Mouse (Mus musculus) brain, embryonic 14.5 days (tissue): ENCODE measurements around the gene Krt24. TPM values are rescaled to one million over a fixed set of nuclear protein-coding genes. Genes with fewer than 3 reads are reported as not detected.
"Not testable (repeated sequence)": the region's sequence is repeated elsewhere in the genome, so short reads cannot be mapped to it uniquely, and the experiment has no call there.

ENCODE experiments used
- DNase-seq: peaks from one replicate; pipeline ENCODE4 v3.0.0-alpha.2; 2011; ENCODE audit warnings: low read depth
- CTCF ChIP-seq: fragments of 200-500 bp; IDR thresholded peaks from 2 replicates; pipeline ENCODE4 v1.5.1; 2012; ENCODE audit warnings: inconsistent platforms, mild to moderate bottlenecking, moderate library complexity, borderline replicate concordance; ENCODE audit not compliant: insufficient read depth, insufficient read length; ENCODE audit errors: extremely low read depth
- POLR2A ChIP-seq: fragments of 200-500 bp; IDR thresholded peaks from 2 replicates; pipeline ENCODE4 v1.6.1; 2012; ENCODE audit warnings: mild to moderate bottlenecking, inconsistent platforms, borderline replicate concordance; ENCODE audit not compliant: poor library complexity, insufficient read depth, insufficient read length, severe bottlenecking; ENCODE audit errors: extremely low read depth
- polyA plus RNA-seq: library from polyadenylated mRNA; depleted of rRNA; stranded (reverse); fragments of >200 nt; gene quantifications from 2 replicates; pipeline ENCODE4 v1.2.3, GENCODE M21; 2012

The Krt24 gene
- polyA plus RNA-seq, 1 experiment = 0.08 TPM

DNA sequence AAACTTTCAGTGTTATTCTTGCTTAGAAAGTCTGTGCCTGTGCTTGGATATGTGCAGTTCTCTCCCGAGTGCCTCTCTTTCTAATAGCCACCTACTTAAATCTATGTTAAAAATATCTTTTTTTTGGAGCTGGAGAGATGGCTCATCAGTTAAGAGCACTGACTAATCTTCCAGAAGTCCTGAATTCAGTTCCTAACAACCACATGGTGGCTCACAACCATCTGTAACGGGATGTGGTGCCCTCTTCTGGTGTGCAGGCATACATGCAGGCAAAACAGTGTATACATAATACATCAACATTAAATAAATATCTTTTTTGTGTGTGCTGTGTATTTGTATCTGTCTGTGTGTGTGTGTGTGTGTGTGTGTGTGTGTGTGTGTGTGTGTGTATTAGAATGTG lies 31.2 kb downstream of the Krt24 start:
- TF ChIP-seq POLR2A = no peak
- peak; percentile 5; the same call in 1 of the 2 replicates for TF ChIP-seq CTCF
- DNase-seq = no peak

- DNase-seq = no peak
- TF ChIP-seq CTCF = no peak
These were observed 32.4 kb downstream of the Krt24 start for GRCm38 (mm10) chr11:99252671-99253070.

DNA sequence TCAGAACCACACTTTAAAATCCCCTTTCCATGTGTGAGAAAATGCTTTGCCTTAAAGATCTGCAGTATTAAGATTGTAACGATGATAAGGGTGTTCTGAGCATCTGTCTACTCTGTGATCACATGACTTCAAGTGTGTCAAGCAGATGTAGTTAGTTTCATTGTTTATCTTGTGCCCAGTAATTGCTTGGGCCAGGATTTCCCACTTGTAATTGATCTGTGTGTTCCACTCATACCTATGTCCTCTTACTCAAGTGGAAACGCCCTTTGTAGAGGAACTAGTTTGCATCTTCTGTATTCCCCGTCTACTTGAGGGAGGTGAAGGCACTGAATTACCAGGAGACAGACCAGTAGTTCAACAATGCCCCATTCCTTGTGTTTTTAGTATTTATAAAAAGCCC lies 34.4 kb downstream of the Krt24 start:
- no peak for TF ChIP-seq POLR2A
- TF ChIP-seq CTCF = no peak
- DNase-seq = no peak

DNA sequence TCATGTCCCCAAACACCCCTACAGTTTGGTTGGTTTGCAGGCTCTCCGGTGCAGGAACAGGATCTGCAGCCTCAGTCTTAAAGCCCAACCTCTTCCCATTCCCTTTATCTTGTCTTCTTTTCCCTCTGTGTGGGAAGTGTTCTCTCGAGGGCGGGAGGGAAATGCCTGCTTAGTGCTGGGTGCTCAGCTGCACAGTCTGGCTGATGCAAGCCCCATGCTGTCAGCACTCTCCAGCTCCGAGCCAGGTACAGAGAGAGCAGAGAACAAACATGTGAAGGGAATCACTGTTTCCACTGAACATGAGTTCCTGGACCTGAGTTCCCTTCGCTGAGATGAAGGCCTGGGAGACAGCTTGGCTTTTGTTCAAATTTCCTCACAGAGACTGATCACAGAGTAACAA lies 34.8 kb downstream of the Krt24 start:
- TF ChIP-seq CTCF = no peak
- TF ChIP-seq POLR2A = no peak
- DNase-seq = no peak

GRCm38 (mm10) chr11:99249115-99249514 lies 35.9 kb downstream of the Krt24 start:
- TF ChIP-seq CTCF (peak; percentile 51; the same call in 1 of the 2 replicates), POLR2A (no peak)
- no peak for DNase-seq

GRCm38 (mm10) chr11:99247916-99248315 lies 37.1 kb downstream of the Krt24 start:
- no peak for DNase-seq
- TF ChIP-seq POLR2A (no peak), CTCF (no peak)

DNA sequence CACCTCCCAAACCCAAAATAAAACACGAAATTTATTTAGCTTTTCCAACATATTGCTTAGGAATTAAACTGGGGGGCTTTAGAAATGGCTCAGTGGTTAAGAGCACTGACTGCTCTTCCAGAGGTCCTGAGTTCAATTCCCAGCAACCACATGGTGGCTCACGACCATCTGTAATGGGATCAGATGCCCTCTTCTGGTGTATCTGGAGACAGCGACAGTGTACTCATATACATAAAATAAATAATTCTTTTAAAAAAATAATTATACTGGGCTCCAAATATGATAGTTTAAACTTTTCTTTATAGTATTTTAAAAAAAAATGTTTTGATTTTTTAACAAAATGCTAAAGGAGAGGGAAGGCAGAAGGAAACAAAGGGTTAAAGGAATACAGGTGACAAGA lies 40.5 kb downstream of the Krt24 start:
- not testable (repeated sequence) for DNase-seq

- DNase-seq = peak; percentile 48
- TF ChIP-seq POLR2A (no peak), CTCF (no peak)
These were observed 41.2 kb downstream of the Krt24 start, which contains the start of gene Krt222 for GRCm38 (mm10) chr11:99243820-99244374. Gene Krt222, minus strand, starts transcription at chr11:99244085.

GRCm38 (mm10) chr11:99243200-99243819 lies 41.8 kb downstream of the Krt24 start:
- TF ChIP-seq POLR2A (no peak), CTCF (no peak)
- DNase-seq = peak; percentile 10

- no peak for DNase-seq
- no peak for TF ChIP-seq POLR2A
- no peak for TF ChIP-seq CTCF
These were observed 43.0 kb downstream of the Krt24 start for GRCm38 (mm10) chr11:99242056-99242455.

GRCm38 (mm10) chr11:99238468-99238867 lies 46.6 kb downstream of the Krt24 start:
- TF ChIP-seq CTCF = no peak
- TF ChIP-seq POLR2A = no peak
- DNase-seq = peak; percentile 26

DNA sequence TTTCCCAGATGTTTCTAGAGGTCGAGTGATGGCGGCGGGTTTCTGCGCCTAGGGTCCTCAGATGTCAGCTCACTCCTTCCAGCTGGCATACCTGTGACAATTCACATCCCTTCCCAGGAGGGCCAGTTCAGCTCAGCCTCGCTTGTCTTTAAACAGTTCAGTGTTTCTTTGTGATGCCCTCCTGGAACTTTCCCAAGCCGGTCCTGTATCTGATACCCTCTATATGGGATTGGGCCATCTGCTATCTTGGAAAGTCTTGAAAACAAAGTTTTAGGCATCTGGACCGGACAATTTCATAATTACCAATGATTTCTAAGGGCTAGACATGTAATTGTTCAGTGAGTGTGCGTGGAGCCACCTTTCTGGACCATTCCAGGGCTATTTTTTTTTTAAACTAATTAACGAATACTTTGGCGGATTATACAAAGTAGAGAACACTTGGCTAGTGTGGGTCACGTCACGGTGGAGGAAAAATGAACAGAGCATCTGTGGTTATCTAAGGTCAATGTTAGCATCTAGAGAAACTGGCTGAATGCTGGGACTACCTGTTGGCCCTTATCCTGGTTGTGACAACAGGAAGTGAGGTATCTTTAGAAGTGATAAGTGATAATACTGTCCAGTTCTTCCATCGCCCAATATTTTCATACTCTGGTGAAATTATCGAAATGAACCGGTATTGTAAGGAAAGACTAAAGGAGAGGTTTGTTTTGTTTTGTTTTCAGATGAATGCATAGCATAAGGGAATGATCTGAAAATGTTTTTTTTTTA lies 53.8 kb downstream of the Krt24 start:
- TF ChIP-seq POLR2A = no peak
- peak; percentile 13 for DNase-seq
